Mouse (Mus musculus): ENCODE results near the gene Tshz2. TPM values are rescaled to one million over a fixed set of nuclear protein-coding genes. Genes with fewer than 3 reads are reported as not detected.
"Not testable (repeated sequence)": the region's sequence is repeated elsewhere in the genome, so short reads cannot be mapped to it uniquely, and the experiment has no call there.

Tshz2 gene
- 10 to 100 TPM; 37.8 to 50.7 TPM for total RNA-seq (2021)
- long read RNA-seq, experiment 1, partial matches to known transcripts, result 0 of 8 reads
- long read RNA-seq, experiment 1, other reads (novel, unspliced or antisense), result 7 of 8 reads
- long read RNA-seq, experiment 2, partial matches to known transcripts, result 1 of 23 reads
- long read RNA-seq, experiment 2, other reads (novel, unspliced or antisense), result 20 of 23 reads

- DNase-seq (ENCODE audit: low spot score in 2 of 2), result peak; percentile 37 to 50
Observed at GRCm38 (mm10) chr2:169632338-169633151, at the start of gene Tshz2. Gene Tshz2 (plus strand): TSS chr2:169633013.

- DNase-seq (ENCODE audit: low spot score in 2 of 2), result no peak
Observed at GRCm38 (mm10) chr2:169583476-169583875, 49.3 kb upstream of the Tshz2 start.

- DNase-seq (ENCODE audit: low spot score in 2 of 2), result no peak
Observed at GRCm38 (mm10) chr2:169584745-169585456, 47.9 kb upstream of the Tshz2 start.

DNA sequence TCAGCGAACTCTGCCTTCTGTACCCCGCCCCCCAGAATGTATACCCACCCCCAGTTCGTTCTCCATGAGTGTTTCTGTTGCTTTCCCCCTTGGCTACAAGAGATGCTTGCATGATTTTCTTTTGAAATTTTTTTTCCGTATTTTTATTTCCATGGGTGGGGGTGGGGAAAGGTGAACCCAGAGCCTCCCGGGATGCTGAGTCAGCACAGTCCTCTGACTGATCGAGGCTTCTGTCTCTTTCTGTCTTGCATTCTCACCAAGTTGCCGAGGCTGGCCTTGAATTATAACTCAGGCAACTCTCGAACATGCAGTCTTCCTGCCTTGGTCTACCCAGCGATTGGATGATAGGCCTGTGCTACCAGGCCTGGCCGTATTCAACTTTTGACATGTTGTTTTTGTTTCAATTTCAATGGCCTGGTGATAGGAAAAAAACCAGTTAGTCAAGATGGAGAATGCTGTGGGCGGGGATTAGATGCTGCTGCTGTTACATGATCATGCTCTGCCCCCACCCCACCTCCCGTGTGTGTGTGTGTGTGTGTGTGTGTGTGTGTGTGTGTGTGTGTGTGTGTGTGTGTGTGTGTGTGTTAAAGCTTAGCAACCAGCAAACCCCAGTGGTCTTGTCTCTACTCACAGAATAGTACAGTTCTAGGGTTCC is 47.1 kb upstream of the Tshz2 start:
- DNase-seq (ENCODE audit: low spot score in 2 of 2), result no peak

GRCm38 (mm10) chr2:169586688-169587087 is 46.1 kb upstream of the Tshz2 start:
- no peak for DNase-seq (ENCODE audit: low spot score in 2 of 2)

DNA sequence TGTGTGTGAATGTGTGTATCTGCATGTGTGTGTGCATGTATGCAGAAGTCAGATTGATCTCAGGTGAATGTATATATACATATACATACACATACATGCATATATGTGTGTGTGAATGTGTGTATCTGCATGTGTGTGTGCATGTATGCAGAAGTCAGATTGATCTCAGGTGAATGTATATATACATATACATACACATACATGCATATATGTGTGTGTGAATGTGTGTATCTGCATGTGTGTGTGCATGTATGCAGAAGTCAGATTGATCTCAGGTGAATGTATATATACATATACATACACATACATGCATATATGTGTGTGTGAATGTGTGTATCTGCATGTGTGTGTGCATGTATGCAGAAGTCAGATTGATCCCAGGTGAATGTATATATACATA is 45.2 kb upstream of the Tshz2 start, which contains the start of gene Gm11011:
TSS of gene Gm11011 (minus strand) at position 101 of the 400 bp plus-strand sequence.
- DNase-seq (ENCODE audit: low spot score in 2 of 2), result not testable (repeated sequence)

DNA sequence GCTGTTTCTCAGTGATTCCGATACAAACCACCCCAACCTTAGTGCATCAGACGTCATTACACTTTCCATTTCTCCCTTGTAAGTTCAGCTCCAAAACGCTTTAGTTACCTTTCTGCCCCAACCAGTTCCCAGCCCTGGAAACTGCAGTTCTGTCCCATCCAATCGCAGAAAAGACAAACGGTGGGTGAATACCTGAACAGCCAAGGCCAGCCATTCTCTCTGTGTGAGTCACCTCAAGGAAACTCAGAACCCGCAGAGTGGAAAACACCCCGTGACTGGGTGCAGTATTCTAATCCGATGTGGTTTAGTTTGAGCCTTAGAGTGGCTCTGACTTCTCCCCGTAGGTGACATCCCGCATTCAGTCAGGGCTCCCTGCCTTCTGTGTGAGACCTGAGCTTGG is 43.1 kb upstream of the Tshz2 start:
- DNase-seq (ENCODE audit: low spot score in 2 of 2), result no peak

DNA sequence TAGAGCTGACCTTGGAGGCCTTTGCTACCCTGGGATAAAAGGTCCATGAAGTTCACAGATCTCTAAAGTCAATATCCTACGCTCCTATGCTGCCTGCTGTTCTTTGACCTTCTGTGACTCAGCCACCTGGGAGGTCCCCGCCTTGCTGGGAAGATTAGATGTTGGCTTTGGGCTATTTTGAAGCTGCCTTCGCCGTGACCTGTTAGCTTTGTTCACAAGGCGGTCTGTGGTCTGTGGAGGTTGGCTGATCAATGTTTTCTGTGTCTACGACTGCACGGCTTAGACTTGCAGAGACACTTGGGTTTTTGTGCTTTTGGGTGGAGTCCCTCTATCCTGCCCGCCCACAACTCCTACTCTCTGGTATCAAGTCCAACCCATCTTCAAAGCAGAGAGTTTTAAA is 42.4 kb upstream of the Tshz2 start:
- no peak for DNase-seq (ENCODE audit: low spot score in 2 of 2)

GRCm38 (mm10) chr2:169593742-169594141 is 39.1 kb upstream of the Tshz2 start:
- no peak for DNase-seq (ENCODE audit: low spot score in 2 of 2)

DNA sequence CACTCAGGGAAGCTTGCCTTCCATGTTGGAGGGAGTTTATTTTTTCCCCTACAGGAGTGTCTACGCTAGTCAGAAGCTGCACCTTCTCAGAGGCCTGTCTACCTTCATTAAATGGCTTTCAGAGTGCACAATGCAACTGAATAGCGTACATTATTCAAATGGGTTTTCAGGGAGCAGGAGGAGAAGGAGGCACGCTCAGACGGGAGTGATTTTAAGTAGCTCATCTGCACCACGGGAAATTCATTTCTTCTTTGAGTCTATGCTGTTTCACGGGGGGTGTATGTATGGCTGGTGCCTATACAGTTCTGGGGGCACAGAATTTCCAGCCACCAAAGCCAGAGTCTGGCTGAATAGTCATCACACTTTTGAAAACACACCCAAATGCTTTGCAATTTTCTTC is 35.5 kb upstream of the Tshz2 start:
- no peak for DNase-seq (ENCODE audit: low spot score in 2 of 2)

- DNase-seq (ENCODE audit: low spot score in 2 of 2), result no peak
Observed at GRCm38 (mm10) chr2:169597971-169598370, 34.8 kb upstream of the Tshz2 start.

- no peak for DNase-seq (ENCODE audit: low spot score in 2 of 2)
Observed at GRCm38 (mm10) chr2:169599591-169599990, 33.2 kb upstream of the Tshz2 start.

- DNase-seq (ENCODE audit: low spot score in 2 of 2), result no peak
Observed at GRCm38 (mm10) chr2:169600163-169600562, 32.6 kb upstream of the Tshz2 start.

- no peak for DNase-seq (ENCODE audit: low spot score in 2 of 2)
Observed at GRCm38 (mm10) chr2:169606901-169607678, 25.7 kb upstream of the Tshz2 start.

GRCm38 (mm10) chr2:169607787-169608186 is 25.0 kb upstream of the Tshz2 start:
- DNase-seq (ENCODE audit: low spot score in 2 of 2), result no peak

DNA sequence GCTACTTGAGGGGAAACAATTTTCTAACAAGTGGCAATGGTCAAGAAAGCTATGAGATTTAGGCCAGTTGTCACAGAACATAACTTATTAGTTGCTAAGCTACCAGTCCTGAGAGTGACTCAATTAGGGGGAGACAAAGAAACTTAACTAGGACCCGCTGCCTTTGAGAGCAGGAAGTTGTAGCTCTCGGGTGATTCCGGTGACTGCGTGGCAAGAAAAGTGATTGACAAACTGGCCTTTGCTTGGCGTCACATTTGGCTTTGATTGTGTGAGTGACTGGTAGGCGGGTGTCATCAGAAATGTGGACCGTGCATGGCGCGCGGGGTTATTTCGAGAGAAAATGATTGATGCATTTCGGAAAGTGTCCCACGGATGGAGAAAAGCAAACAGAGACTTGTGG is 22.9 kb upstream of the Tshz2 start:
- DNase-seq (ENCODE audit: low spot score in 2 of 2), result no peak

DNA sequence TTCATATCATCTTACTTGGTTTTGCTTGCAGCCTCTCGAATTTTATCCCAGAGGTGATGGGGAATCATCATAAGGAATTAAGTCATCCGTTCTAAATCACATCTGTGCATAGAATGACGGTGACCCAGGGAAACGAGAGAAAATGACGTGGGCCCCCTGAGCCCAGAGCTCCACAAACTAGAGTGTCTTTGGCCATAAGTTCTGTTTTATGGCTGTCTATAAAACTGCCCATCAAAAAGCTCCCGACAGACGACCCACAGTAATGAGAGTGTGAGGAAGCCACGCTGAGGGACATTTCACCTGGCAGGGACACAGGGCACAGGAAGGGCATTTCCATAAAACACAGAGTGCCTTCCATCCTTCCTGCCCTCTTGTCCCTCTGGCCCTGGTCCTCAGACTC is 21.9 kb upstream of the Tshz2 start:
- DNase-seq (ENCODE audit: low spot score in 2 of 2), result no peak

- no peak for DNase-seq (ENCODE audit: low spot score in 2 of 2)
Observed at GRCm38 (mm10) chr2:169611557-169611956, 21.3 kb upstream of the Tshz2 start.

DNA sequence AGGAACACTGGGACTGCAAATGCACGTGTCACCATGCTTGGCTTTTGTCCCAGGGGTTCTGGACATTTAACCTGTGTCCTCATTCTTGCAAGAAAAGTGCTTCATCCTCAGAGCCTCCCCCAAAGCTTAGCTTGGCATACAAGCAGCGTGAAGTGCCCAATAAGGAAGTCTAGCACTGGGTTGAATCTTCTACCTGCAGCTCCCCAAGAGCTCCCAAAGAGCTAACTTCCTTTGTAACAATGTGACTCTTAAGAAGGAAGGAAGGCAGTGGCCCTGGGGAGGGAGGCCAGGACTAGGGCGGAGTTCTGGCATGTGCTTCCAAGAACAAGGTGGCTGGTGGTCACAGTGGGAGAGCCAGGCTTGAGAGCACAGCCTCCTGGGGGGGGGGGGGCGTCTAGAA is 18.1 kb upstream of the Tshz2 start:
- no peak for DNase-seq (ENCODE audit: low spot score in 2 of 2)

DNA sequence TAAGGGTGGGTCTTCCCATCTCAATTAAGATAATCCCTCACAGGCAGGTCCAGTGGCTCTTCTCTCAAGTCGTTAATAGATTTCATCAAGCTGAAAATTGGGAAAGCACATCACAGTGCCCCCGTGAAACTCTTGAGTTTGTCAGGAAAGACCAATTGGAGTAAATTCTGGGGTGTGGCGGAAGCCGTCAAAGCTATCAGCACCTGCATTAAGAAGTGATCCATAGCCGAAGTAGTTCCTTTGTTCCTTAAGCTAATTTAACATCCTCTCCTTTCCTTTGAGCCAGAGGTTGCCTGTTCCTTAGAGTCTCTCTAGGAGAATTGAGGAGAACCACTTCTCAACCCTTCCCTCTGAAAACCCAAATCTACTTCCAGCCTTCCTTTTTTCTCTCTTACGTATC is 16.8 kb upstream of the Tshz2 start:
- no peak for DNase-seq (ENCODE audit: low spot score in 2 of 2)

Measured in adrenal gland, adult 18-20 months (tissue).